Mouse (Mus musculus) B cell, adult 2 months (primary cell): ENCODE results near the gene Smim11.

Source experiments
- DNase-seq, 2 experiments: peaks; one replicate each; pipeline ENCODE4 v3.0.0; 2022

Smim11 gene

GRCm38 (mm10) chr16:92300649-92301411 lies at the start of gene Smim11:
TSS of gene Smim11 (plus strand) at chr16:92301286.
- DNase-seq: peak; percentile 92

- no peak for DNase-seq
Measured at GRCm38 (mm10) chr16:92254316-92254715, 46.8 kb upstream of the Smim11 start.

- no peak for DNase-seq
Measured at GRCm38 (mm10) chr16:92267861-92268260, 33.2 kb upstream of the Smim11 start.

- no peak for DNase-seq
Measured at GRCm38 (mm10) chr16:92274516-92274915, 26.6 kb upstream of the Smim11 start.

GRCm38 (mm10) chr16:92275526-92275925 lies 25.6 kb upstream of the Smim11 start:
- DNase-seq: no peak

- no peak for DNase-seq
Measured at GRCm38 (mm10) chr16:92282671-92283070, 18.4 kb upstream of the Smim11 start.

- DNase-seq: no peak
Measured at GRCm38 (mm10) chr16:92285068-92285467, 16.0 kb upstream of the Smim11 start.

GRCm38 (mm10) chr16:92286609-92287008 lies 14.5 kb upstream of the Smim11 start:
- peak; percentile 86 to 88 for DNase-seq

GRCm38 (mm10) chr16:92288778-92289177 lies 12.3 kb upstream of the Smim11 start:
- DNase-seq: no peak

GRCm38 (mm10) chr16:92290045-92290444 lies 11.0 kb upstream of the Smim11 start:
- no peak for DNase-seq

GRCm38 (mm10) chr16:92292101-92292500 lies 9.0 kb upstream of the Smim11 start, which contains the start of gene Kcne2:
TSS of gene Kcne2 (plus strand) at chr16:92292389.
- no peak for DNase-seq

GRCm38 (mm10) chr16:92294267-92294970 lies 6.7 kb upstream of the Smim11 start:
- DNase-seq: no peak

- no peak for DNase-seq
Measured at GRCm38 (mm10) chr16:92295328-92295727, 5.8 kb upstream of the Smim11 start.

GRCm38 (mm10) chr16:92301412-92301806 lies 323 bp downstream of the Smim11 start:
- DNase-seq: no peak

GRCm38 (mm10) chr16:92301989-92302388 lies 903 bp downstream of the Smim11 start:
- DNase-seq: no peak

- no peak for DNase-seq
Measured at GRCm38 (mm10) chr16:92302506-92302905, 1.4 kb downstream of the Smim11 start.

- peak; percentile 36 to 51 for DNase-seq
Measured at GRCm38 (mm10) chr16:92305519-92305918, 4.4 kb downstream of the Smim11 start.

- no peak for DNase-seq
Measured at GRCm38 (mm10) chr16:92307947-92308346, 6.9 kb downstream of the Smim11 start.

GRCm38 (mm10) chr16:92309126-92309525 lies 8.0 kb downstream of the Smim11 start:
- DNase-seq: no peak

GRCm38 (mm10) chr16:92313953-92314741 lies 13.1 kb downstream of the Smim11 start:
- DNase-seq: peak; percentile 57 to 61

- DNase-seq: no peak
Measured at GRCm38 (mm10) chr16:92316049-92316738, 15.1 kb downstream of the Smim11 start.

- DNase-seq: peak; percentile 76 to 78
Measured at GRCm38 (mm10) chr16:92319353-92320109, 18.4 kb downstream of the Smim11 start.
